Mouse (Mus musculus) ES-Bruce4 (cell line): ENCODE data around the gene Auts2. TPM values are rescaled to one million over a fixed set of nuclear protein-coding genes. Genes with fewer than 3 reads are reported as not detected.
A peak's percentile ranks its signal among the peaks of the same experiment; 100 is the strongest.

Experiments
- H3K27ac ChIP-seq: 2 replicates; pipeline ENCODE4 v1.5.1; 2012; ENCODE audit warnings: low read length, inconsistent platforms; ENCODE audit not compliant: insufficient read depth
- H3K27me3 ChIP-seq: 2 replicates; pipeline ENCODE4 v1.6.1; 2012; ENCODE audit warnings: mild to moderate bottlenecking, low read length, inconsistent platforms; ENCODE audit not compliant: control insufficient read depth, poor library complexity, insufficient read depth, severe bottlenecking
- H3K36me3 ChIP-seq: 2 replicates; pipeline ENCODE4 v1.6.1; 2012; ENCODE audit warnings: inconsistent platforms, mild to moderate bottlenecking, low read length, moderate library complexity; ENCODE audit not compliant: control insufficient read depth, poor library complexity, insufficient read depth, severe bottlenecking
- H3K4me1 ChIP-seq: one replicate; pipeline ENCODE4 v1.8.1; 2011; ENCODE audit warnings: low read length; ENCODE audit not compliant: control insufficient read depth, insufficient read depth
- H3K4me3 ChIP-seq: 2 replicates; pipeline ENCODE4 v1.5.1; 2011; ENCODE audit warnings: low read depth, mild to moderate bottlenecking, low read length
- H3K9ac ChIP-seq: 2 replicates; pipeline ENCODE4 v1.6.1; 2012; ENCODE audit warnings: low read depth, mild to moderate bottlenecking, inconsistent platforms; ENCODE audit not compliant: poor library complexity, severe bottlenecking
- H3K9me3 ChIP-seq: replicated peaks from 2 replicates; pipeline ENCODE4 v1.6.1; 2012; ENCODE audit warnings: mild to moderate bottlenecking, low read length, inconsistent platforms; ENCODE audit not compliant: control insufficient read depth, poor library complexity, insufficient read depth, severe bottlenecking
- CTCF ChIP-seq: IDR thresholded peaks from one replicate; pipeline ENCODE4 v1.8.1; 2011; ENCODE audit warnings: low read depth, low read length
- EP300 ChIP-seq: IDR thresholded peaks from 2 replicates; pipeline ENCODE4 v1.6.1; 2011; ENCODE audit warnings: low read depth, low read length; ENCODE audit not compliant: insufficient read depth
- POLR2A ChIP-seq: IDR thresholded peaks from one replicate; pipeline ENCODE4 v1.8.1; 2011; ENCODE audit warnings: low read length; ENCODE audit not compliant: insufficient read depth
- polyA plus RNA-seq: library from polyadenylated mRNA; stranded (reverse); fragments of >200 nt; gene quantifications from 2 replicates; pipeline ENCODE4 v1.2.4, GENCODE M21; 2011; ENCODE audit warnings: low read depth; ENCODE audit not compliant: missing spikeins, insufficient read depth, insufficient read length

Auts2 gene
- polyA plus RNA-seq, 1 experiment, result 23.4 TPM

DNA sequence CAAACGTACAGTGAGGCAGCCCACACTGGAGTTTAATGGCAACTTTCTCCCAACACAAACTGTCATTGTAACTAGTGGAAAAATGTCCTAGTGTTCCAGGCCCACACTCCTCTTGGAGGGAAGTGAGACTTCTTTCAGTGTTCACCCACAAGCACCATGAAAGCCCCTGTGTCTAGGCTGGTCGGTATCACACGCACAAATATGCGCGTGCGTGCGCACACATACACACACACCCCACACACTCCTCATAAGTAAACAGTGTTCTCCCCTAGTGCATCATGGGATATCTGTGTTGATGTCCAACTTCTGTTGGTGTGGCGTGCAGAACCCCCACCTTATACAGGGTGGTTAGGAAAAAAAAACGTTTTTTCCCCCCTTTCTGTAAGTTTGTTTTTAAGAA lies 964.4 kb downstream of the Auts2 start:
- no peaks in the 10 kb centered on the region for H3K4me1 ChIP-seq
- no peaks in the 10 kb centered on the region for H3K27me3 ChIP-seq
- no peaks in the 10 kb centered on the region for H3K9me3 ChIP-seq
- TF ChIP-seq CTCF (no peak), POLR2A (no peak), EP300 (no peak)
- H3K4me3 ChIP-seq, result no peak overlapping the region
- no peak overlapping the region for H3K9ac ChIP-seq
- no peak overlapping the region for H3K27ac ChIP-seq
- no peaks in the 10 kb centered on the region for H3K36me3 ChIP-seq

GRCm38 (mm10) chr5:131575733-131576265 lies 967.3 kb downstream of the Auts2 start:
- Histone ChIP-seq H3K27me3 (no peaks in the 10 kb centered on the region), H3K9ac (no peak overlapping the region), H3K9me3 (no peaks in the 10 kb centered on the region), H3K4me1 (no peaks in the 10 kb centered on the region), H3K36me3 (no peaks in the 10 kb centered on the region), H3K4me3 (no peak overlapping the region), H3K27ac (no peak overlapping the region)
- TF ChIP-seq POLR2A (no peak), EP300 (no peak), CTCF (no peak)

GRCm38 (mm10) chr5:131575086-131575514 lies 968.0 kb downstream of the Auts2 start:
- no peaks in the 10 kb centered on the region for H3K27me3 ChIP-seq
- no peak overlapping the region for H3K9ac ChIP-seq
- no peaks in the 10 kb centered on the region for H3K36me3 ChIP-seq
- H3K27ac ChIP-seq, result no peak overlapping the region
- TF ChIP-seq EP300 (no peak), CTCF (no peak), POLR2A (no peak)
- no peak overlapping the region for H3K4me3 ChIP-seq
- H3K9me3 ChIP-seq, result no peaks in the 10 kb centered on the region
- no peaks in the 10 kb centered on the region for H3K4me1 ChIP-seq

- H3K4me1 ChIP-seq, result no peaks in the 10 kb centered on the region
- TF ChIP-seq EP300 (no peak), POLR2A (no peak), CTCF (no peak)
- no peak overlapping the region for H3K4me3 ChIP-seq
- no peaks in the 10 kb centered on the region for H3K27me3 ChIP-seq
- H3K36me3 ChIP-seq, result no peaks in the 10 kb centered on the region
- no peaks in the 10 kb centered on the region for H3K9me3 ChIP-seq
- H3K9ac ChIP-seq, result no peak overlapping the region
- H3K27ac ChIP-seq, result no peak overlapping the region
Observed at GRCm38 (mm10) chr5:131574469-131575085, 968.6 kb downstream of the Auts2 start.

GRCm38 (mm10) chr5:131573296-131574177 lies 969.6 kb downstream of the Auts2 start:
- Histone ChIP-seq H3K9ac (no peak overlapping the region), H3K4me3 (peak overlapping the region; percentile 17; the same call in 1 of the 2 replicates), H3K36me3 (no peaks in the 10 kb centered on the region), H3K27ac (no peak overlapping the region), H3K9me3 (no peaks in the 10 kb centered on the region), H3K4me1 (no peaks in the 10 kb centered on the region), H3K27me3 (no peaks in the 10 kb centered on the region)
- TF ChIP-seq EP300 (no peak), CTCF (no peak), POLR2A (no peak)

GRCm38 (mm10) chr5:131566032-131566431 lies 977.1 kb downstream of the Auts2 start:
- Histone ChIP-seq H3K27ac (no peak overlapping the region), H3K9ac (no peak overlapping the region), H3K36me3 (no peaks in the 10 kb centered on the region), H3K4me3 (no peak overlapping the region), H3K27me3 (no peaks in the 10 kb centered on the region), H3K4me1 (peaks cover 2% of the 10 kb centered on the region), H3K9me3 (no peaks in the 10 kb centered on the region)
- TF ChIP-seq CTCF (no peak), POLR2A (no peak), EP300 (no peak)
